Mouse (Mus musculus): Measurements from ENCODE around the gene Rpp40. TPM values are rescaled to one million over a fixed set of nuclear protein-coding genes. Genes with fewer than 3 reads are reported as not detected.

The Rpp40 gene
- polyA plus RNA-seq, 1 experiment from 2014 or later = 21.7 TPM

- H3K27me3 ChIP-seq (ENCODE audit: control insufficient read depth, insufficient read depth, low read length) = no peaks in the 10 kb centered on the region
- H3K27ac ChIP-seq (ENCODE audit: low read depth, low read length) = no peak overlapping the region
- no peak overlapping the region for H3K4me3 ChIP-seq (ENCODE audit: low read depth, low read length)
- ATAC-seq (replicated peaks; ENCODE audit: low FRiP score) (no peak), DNase-seq (ENCODE audit: low spot score) (no peak)
- H3K4me2 ChIP-seq (ENCODE audit: low read depth, low read length, severe bottlenecking) = no peak overlapping the region
- H3K4me1 ChIP-seq (replicated peaks; ENCODE audit: control insufficient read depth, insufficient read depth, low read length) = no peaks in the 10 kb centered on the region
- no peaks in the 10 kb centered on the region for H3K36me3 ChIP-seq (ENCODE audit: control insufficient read depth, insufficient read depth, low read length)
- 96% methylated on average over 8 of the region's 8 CpGs for WGBS
- no peak overlapping the region for H3K9ac ChIP-seq (ENCODE audit: low read length)
- H3K9me3 ChIP-seq (ENCODE audit: control insufficient read depth, low read length) = no peaks in the 10 kb centered on the region
Observed at GRCm38 (mm10) chr13:35870659-35871058, 35.5 kb downstream of the Rpp40 start.

- Histone ChIP-seq H3K36me3 (ENCODE audit: control insufficient read depth, insufficient read depth, low read length) (no peaks in the 10 kb centered on the region; the same call in 1 of the 2 replicates), H3K9ac (ENCODE audit: low read length) (no peak overlapping the region), H3K4me2 (ENCODE audit: low read depth, low read length, severe bottlenecking) (no peak overlapping the region), H3K4me3 (ENCODE audit: low read depth, low read length) (no peak overlapping the region), H3K9me3 (ENCODE audit: control insufficient read depth, low read length) (no peaks in the 10 kb centered on the region), H3K27me3 (ENCODE audit: control insufficient read depth, insufficient read depth, low read length) (no peaks in the 10 kb centered on the region), H3K4me1 (replicated peaks; ENCODE audit: control insufficient read depth, insufficient read depth, low read length) (no peaks in the 10 kb centered on the region), H3K27ac (ENCODE audit: low read depth, low read length) (no peak overlapping the region)
- DNase-seq (ENCODE audit: low spot score) (no peak), ATAC-seq (replicated peaks; ENCODE audit: low FRiP score) (no peak)
- WGBS = 73% methylated on average over 8 of the region's 8 CpGs
Observed at GRCm38 (mm10) chr13:35860916-35861315, 45.2 kb downstream of the Rpp40 start.

- Histone ChIP-seq H3K27me3 (ENCODE audit: control insufficient read depth, insufficient read depth, low read length) (no peaks in the 10 kb centered on the region), H3K9ac (ENCODE audit: low read length) (no peak overlapping the region), H3K27ac (ENCODE audit: low read depth, low read length) (no peak overlapping the region), H3K4me1 (replicated peaks; ENCODE audit: control insufficient read depth, insufficient read depth, low read length) (no peaks in the 10 kb centered on the region; the same call in 1 of the 2 replicates), H3K4me3 (ENCODE audit: low read depth, low read length) (no peak overlapping the region), H3K4me2 (ENCODE audit: low read depth, low read length, severe bottlenecking) (no peak overlapping the region), H3K36me3 (ENCODE audit: control insufficient read depth, insufficient read depth, low read length) (no peaks in the 10 kb centered on the region; the same call in 1 of the 2 replicates), H3K9me3 (ENCODE audit: control insufficient read depth, low read length) (no peaks in the 10 kb centered on the region)
- ATAC-seq (replicated peaks; ENCODE audit: low FRiP score) (no peak), DNase-seq (ENCODE audit: low spot score) (no peak)
- 83% methylated on average over 7 of the region's 7 CpGs for WGBS
Observed at GRCm38 (mm10) chr13:35857486-35857885, 48.7 kb downstream of the Rpp40 start.

- DNase-seq (ENCODE audit: low spot score) (no peak), ATAC-seq (replicated peaks; ENCODE audit: low FRiP score) (0 out of 2 replicates have a peak, but pooled peaks have one; percentile 30)
- Histone ChIP-seq H3K36me3 (ENCODE audit: control insufficient read depth, insufficient read depth, low read length) (no peaks in the 10 kb centered on the region; the same call in 1 of the 2 replicates), H3K27ac (ENCODE audit: low read depth, low read length) (no peak overlapping the region), H3K4me3 (ENCODE audit: low read depth, low read length) (no peak overlapping the region), H3K9me3 (ENCODE audit: control insufficient read depth, low read length) (no peaks in the 10 kb centered on the region), H3K4me2 (ENCODE audit: low read depth, low read length, severe bottlenecking) (no peak overlapping the region), H3K4me1 (replicated peaks; ENCODE audit: control insufficient read depth, insufficient read depth, low read length) (no peaks in the 10 kb centered on the region; the same call in 1 of the 2 replicates), H3K27me3 (ENCODE audit: control insufficient read depth, insufficient read depth, low read length) (no peaks in the 10 kb centered on the region), H3K9ac (ENCODE audit: low read length) (no peak overlapping the region)
- WGBS = 73% methylated on average over 2 of the region's 2 CpGs
Observed at GRCm38 (mm10) chr13:35852851-35853575, 53.1 kb downstream of the Rpp40 start.

- DNase-seq (ENCODE audit: low spot score) (no peak), ATAC-seq (replicated peaks; ENCODE audit: low FRiP score) (no peak)
- no peak overlapping the region for H3K27ac ChIP-seq (ENCODE audit: low read depth, low read length)
- WGBS = 90% methylated on average over 6 of the region's 6 CpGs
- H3K9me3 ChIP-seq (ENCODE audit: control insufficient read depth, low read length) = no peaks in the 10 kb centered on the region
- H3K4me2 ChIP-seq (ENCODE audit: low read depth, low read length, severe bottlenecking) = no peak overlapping the region
- H3K27me3 ChIP-seq (ENCODE audit: control insufficient read depth, insufficient read depth, low read length) = no peaks in the 10 kb centered on the region
- no peaks in the 10 kb centered on the region; the same call in 1 of the 2 replicates for H3K4me1 ChIP-seq (replicated peaks; ENCODE audit: control insufficient read depth, insufficient read depth, low read length)
- no peaks in the 10 kb centered on the region for H3K36me3 ChIP-seq (ENCODE audit: control insufficient read depth, insufficient read depth, low read length)
- H3K9ac ChIP-seq (ENCODE audit: low read length) = no peak overlapping the region
- H3K4me3 ChIP-seq (ENCODE audit: low read depth, low read length) = no peak overlapping the region
Observed at GRCm38 (mm10) chr13:35851581-35851980, 54.6 kb downstream of the Rpp40 start.

- no peak overlapping the region for H3K9ac ChIP-seq (ENCODE audit: low read length)
- no peaks in the 10 kb centered on the region for H3K27me3 ChIP-seq (ENCODE audit: control insufficient read depth, insufficient read depth, low read length)
- no peak for ATAC-seq (replicated peaks; ENCODE audit: low FRiP score)
- H3K4me2 ChIP-seq (ENCODE audit: low read depth, low read length, severe bottlenecking) = no peak overlapping the region
- WGBS = 76% methylated on average over 3 of the region's 3 CpGs
- H3K36me3 ChIP-seq (ENCODE audit: control insufficient read depth, insufficient read depth, low read length) = no peaks in the 10 kb centered on the region
- no peak for DNase-seq (ENCODE audit: low spot score)
- no peak overlapping the region for H3K4me3 ChIP-seq (ENCODE audit: low read depth, low read length)
- H3K4me1 ChIP-seq (replicated peaks; ENCODE audit: control insufficient read depth, insufficient read depth, low read length) = no peaks in the 10 kb centered on the region; the same call in 1 of the 2 replicates
- no peak overlapping the region for H3K27ac ChIP-seq (ENCODE audit: low read depth, low read length)
- no peaks in the 10 kb centered on the region for H3K9me3 ChIP-seq (ENCODE audit: control insufficient read depth, low read length)
Observed at GRCm38 (mm10) chr13:35848694-35849093, 57.5 kb downstream of the Rpp40 start.

- no peak overlapping the region for H3K27ac ChIP-seq (ENCODE audit: low read depth, low read length)
- H3K4me3 ChIP-seq (ENCODE audit: low read depth, low read length) = no peak overlapping the region
- no peaks in the 10 kb centered on the region for H3K27me3 ChIP-seq (ENCODE audit: control insufficient read depth, insufficient read depth, low read length)
- H3K36me3 ChIP-seq (ENCODE audit: control insufficient read depth, insufficient read depth, low read length) = no peaks in the 10 kb centered on the region
- no peak overlapping the region for H3K9ac ChIP-seq (ENCODE audit: low read length)
- H3K9me3 ChIP-seq (ENCODE audit: control insufficient read depth, low read length) = no peaks in the 10 kb centered on the region
- DNase-seq (ENCODE audit: low spot score) (no peak), ATAC-seq (replicated peaks; ENCODE audit: low FRiP score) (no peak)
- H3K4me1 ChIP-seq (replicated peaks; ENCODE audit: control insufficient read depth, insufficient read depth, low read length) = no peaks in the 10 kb centered on the region
- no peak overlapping the region for H3K4me2 ChIP-seq (ENCODE audit: low read depth, low read length, severe bottlenecking)
- 66% methylated on average over 3 of the region's 3 CpGs for WGBS
Observed at GRCm38 (mm10) chr13:35845306-35845705, 60.9 kb downstream of the Rpp40 start.
